Mouse (Mus musculus) embryonic facial prominence, embryonic 11.5 days (tissue): ENCODE measurements around the gene Bicc1. TPM values are rescaled to one million over a fixed set of nuclear protein-coding genes. Genes with fewer than 3 reads are reported as not detected.

Source experiments
- ATAC-seq: fragments of 200-750 bp; cut with Nextera tagmentation; replicated peaks from 2 replicates; pipeline ENCODE4 v1.8.0; 2017; ENCODE audit warnings: low read depth; ENCODE audit not compliant: insufficient number of reproducible peaks, low FRiP score, low TSS enrichment
- DNase-seq: peaks from one replicate; pipeline ENCODE4 v3.0.0-alpha.2; 2015; ENCODE audit warnings: low spot score
- H3K27ac ChIP-seq: fragments of 300-500 bp; sonication (generic); replicated peaks from 2 replicates; pipeline ENCODE4 v1.5.1; 2014; ENCODE audit warnings: mild to moderate bottlenecking, low read depth, low read length, control low read depth
- H3K27me3 ChIP-seq: fragments of 300-500 bp; sonication (generic); 2 replicates; pipeline ENCODE4 v1.6.1; 2014; ENCODE audit warnings: mild to moderate bottlenecking, low read length, moderate library complexity, mixed read lengths; ENCODE audit not compliant: control insufficient read depth, insufficient read depth
- H3K36me3 ChIP-seq: fragments of 300-500 bp; sonication (generic); replicated peaks from 2 replicates; pipeline ENCODE4 v1.6.1; 2014; ENCODE audit warnings: low read depth, mild to moderate bottlenecking, low read length, moderate library complexity, mixed read lengths; ENCODE audit not compliant: control insufficient read depth, insufficient read depth
- H3K4me1 ChIP-seq: fragments of 300-500 bp; sonication (generic); 2 replicates; pipeline ENCODE4 v1.6.1; 2014; ENCODE audit warnings: low read length, mixed read lengths; ENCODE audit not compliant: control insufficient read depth, insufficient read depth
- H3K4me2 ChIP-seq: fragments of 300-500 bp; sonication (generic); 2 replicates; pipeline ENCODE4 v1.6.1; 2014; ENCODE audit warnings: low read depth, mild to moderate bottlenecking, control low read depth, low read length, moderate library complexity
- H3K4me3 ChIP-seq: fragments of 300-500 bp; sonication (generic); 2 replicates; pipeline ENCODE4 v1.5.1; 2014; ENCODE audit warnings: low read depth, low read length, control low read depth
- H3K9ac ChIP-seq: fragments of 300-500 bp; sonication (generic); replicated peaks from 2 replicates; pipeline ENCODE4 v1.6.1; 2014; ENCODE audit warnings: mild to moderate bottlenecking, control low read depth, low read length
- H3K9me3 ChIP-seq: fragments of 300-500 bp; sonication (generic); replicated peaks from 2 replicates; pipeline ENCODE4 v1.6.1; 2016; ENCODE audit warnings: mild to moderate bottlenecking, low read length, inconsistent platforms, mixed read lengths; ENCODE audit not compliant: control insufficient read depth
- WGBS: fragments of 180-500 bp; shearing (Covaris S2); extraction: QIAGEN DNeasy Blood & Tissue Kit; methylation state at CpG from one replicate; pipeline ENCODE4 v1.1.7; 2014; 5-methylcytosine and 5-hydroxymethylcytosine counted together
- polyA plus RNA-seq: library from polyadenylated mRNA; unstranded; fragments of >200 nt; fragmentation: Nextera tagmentation; extraction: Ambion mirVana; gene quantifications from 2 replicates; pipeline ENCODE4 v1.2.1, GENCODE M21; 2014

Gene Bicc1
- polyA plus RNA-seq, 1 experiment from 2014 or later = 10.4 TPM

GRCm38 (mm10) chr10:70939751-70940150 lies 219.7 kb downstream of the Bicc1 start:
- Histone ChIP-seq H3K27me3 (no peaks in the 10 kb centered on the region), H3K4me3 (no peak overlapping the region), H3K36me3 (no peaks in the 10 kb centered on the region), H3K4me2 (no peak overlapping the region), H3K9ac (no peak overlapping the region), H3K27ac (no peak overlapping the region), H3K9me3 (no peaks in the 10 kb centered on the region), H3K4me1 (no peaks in the 10 kb centered on the region)
- DNase-seq = no peak
- 77% methylated on average over 12 of the region's 12 CpGs for WGBS
- no peak for ATAC-seq

- no peak overlapping the region for H3K4me3 ChIP-seq
- ATAC-seq (no peak), DNase-seq (no peak)
- 90% methylated on average over 6 of the region's 6 CpGs for WGBS
- no peak overlapping the region for H3K27ac ChIP-seq
- no peaks in the 10 kb centered on the region for H3K27me3 ChIP-seq
- no peak overlapping the region for H3K9ac ChIP-seq
- H3K4me1 ChIP-seq = no peaks in the 10 kb centered on the region
- no peak overlapping the region for H3K4me2 ChIP-seq
- H3K36me3 ChIP-seq = no peaks in the 10 kb centered on the region
- no peaks in the 10 kb centered on the region for H3K9me3 ChIP-seq
Observed at GRCm38 (mm10) chr10:70937450-70937849, 222.1 kb downstream of the Bicc1 start.

GRCm38 (mm10) chr10:70936008-70936407 lies 223.5 kb downstream of the Bicc1 start:
- Histone ChIP-seq H3K9me3 (no peaks in the 10 kb centered on the region), H3K36me3 (no peaks in the 10 kb centered on the region), H3K4me1 (no peaks in the 10 kb centered on the region), H3K9ac (no peak overlapping the region), H3K4me2 (no peak overlapping the region), H3K27me3 (no peaks in the 10 kb centered on the region), H3K27ac (no peak overlapping the region), H3K4me3 (no peak overlapping the region)
- DNase-seq (no peak), ATAC-seq (no peak)
- WGBS = 80% methylated on average over 3 of the region's 3 CpGs

- DNase-seq = no peak
- 84% methylated on average over 4 of the region's 4 CpGs for WGBS
- Histone ChIP-seq H3K4me2 (no peak overlapping the region), H3K4me1 (no peaks in the 10 kb centered on the region), H3K9me3 (no peaks in the 10 kb centered on the region), H3K9ac (no peak overlapping the region), H3K27me3 (no peaks in the 10 kb centered on the region), H3K4me3 (no peak overlapping the region), H3K36me3 (no peaks in the 10 kb centered on the region), H3K27ac (no peak overlapping the region)
- no peak for ATAC-seq
Observed at GRCm38 (mm10) chr10:70926126-70926525, 233.4 kb downstream of the Bicc1 start.

GRCm38 (mm10) chr10:70924348-70924747 lies 235.2 kb downstream of the Bicc1 start:
- no peaks in the 10 kb centered on the region for H3K4me1 ChIP-seq
- no peak overlapping the region for H3K4me3 ChIP-seq
- WGBS = 89% methylated on average over 3 of the region's 3 CpGs
- H3K36me3 ChIP-seq = no peaks in the 10 kb centered on the region
- H3K9ac ChIP-seq = no peak overlapping the region
- H3K4me2 ChIP-seq = no peak overlapping the region
- no peaks in the 10 kb centered on the region for H3K9me3 ChIP-seq
- no peak for ATAC-seq
- H3K27me3 ChIP-seq = no peaks in the 10 kb centered on the region
- H3K27ac ChIP-seq = no peak overlapping the region
- no peak for DNase-seq

- Histone ChIP-seq H3K36me3 (no peaks in the 10 kb centered on the region), H3K9ac (no peak overlapping the region), H3K9me3 (no peaks in the 10 kb centered on the region), H3K4me3 (no peak overlapping the region), H3K27me3 (no peaks in the 10 kb centered on the region), H3K27ac (no peak overlapping the region), H3K4me1 (no peaks in the 10 kb centered on the region), H3K4me2 (no peak overlapping the region)
- 86% methylated on average over 3 of the region's 3 CpGs for WGBS
- DNase-seq (no peak), ATAC-seq (no peak)
Observed at GRCm38 (mm10) chr10:70923936-70924335, 235.6 kb downstream of the Bicc1 start.

GRCm38 (mm10) chr10:70921481-70921880 lies 238.0 kb downstream of the Bicc1 start:
- no peak for ATAC-seq
- no peak overlapping the region for H3K9ac ChIP-seq
- WGBS = 82% methylated on average over 6 of the region's 6 CpGs

GRCm38 (mm10) chr10:70919851-70920250 lies 239.6 kb downstream of the Bicc1 start:
- Histone ChIP-seq H3K9me3 (no peaks in the 10 kb centered on the region), H3K36me3 (no peaks in the 10 kb centered on the region), H3K9ac (no peak overlapping the region), H3K4me1 (no peaks in the 10 kb centered on the region), H3K4me3 (no peak overlapping the region), H3K4me2 (no peak overlapping the region), H3K27ac (no peak overlapping the region), H3K27me3 (no peaks in the 10 kb centered on the region)
- no peak for DNase-seq
- 50% methylated on average over 1 of the region's 1 CpGs for WGBS
- no peak for ATAC-seq

More at GRCm38 (mm10) chr10:70921481-70921880, 238.0 kb downstream of the Bicc1 start:
- Histone ChIP-seq H3K4me1 (no peaks in the 10 kb centered on the region), H3K9me3 (no peaks in the 10 kb centered on the region), H3K27ac (no peak overlapping the region), H3K27me3 (no peaks in the 10 kb centered on the region), H3K4me2 (no peak overlapping the region), H3K36me3 (no peaks in the 10 kb centered on the region), H3K4me3 (no peak overlapping the region)
- DNase-seq = no peak
